Mouse (Mus musculus) adrenal gland, postnatal 14 days (tissue): ENCODE data around the gene Zbtb12. TPM values are rescaled to one million over a fixed set of nuclear protein-coding genes. Genes with fewer than 3 reads are reported as not detected.
A peak's percentile ranks its signal among the peaks of the same experiment; 100 is the strongest.
"Not testable (repeated sequence)": the region's sequence is repeated elsewhere in the genome, so short reads cannot be mapped to it uniquely, and the experiment has no call there.

ENCODE experiments used
- DNase-seq: peaks from one replicate; pipeline ENCODE4 v3.0.0; 2021; ENCODE audit warnings: mixed read lengths
- total RNA-seq: library from RNA; stranded (reverse); gene quantifications from 2 replicates; pipeline ENCODE4 v1.2.3, GENCODE M21; 2021

Zbtb12 gene
- total RNA-seq, 1 experiment from 2014 or later: 13.8 TPM

DNA sequence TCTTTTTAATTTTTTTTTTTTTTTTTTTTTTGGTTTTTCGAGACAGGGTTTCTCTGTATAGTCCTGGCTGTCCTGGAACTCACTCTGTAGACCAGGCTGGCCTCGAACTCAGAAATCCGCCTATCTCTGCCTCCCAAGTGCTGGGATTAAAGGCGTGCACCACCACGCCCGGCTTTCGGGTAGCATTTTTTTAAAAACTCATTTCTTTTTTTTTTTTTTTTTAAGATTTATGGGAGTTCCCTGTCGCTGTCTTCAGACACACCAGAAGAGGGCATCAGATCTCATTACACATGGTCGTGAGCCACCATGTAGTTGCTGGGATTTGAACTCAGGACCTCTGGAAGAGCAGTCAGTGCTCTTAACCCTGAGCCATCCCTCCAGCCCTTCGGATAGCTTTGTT lies 22.7 kb downstream of the Zbtb12 start:
- DNase-seq: not testable (repeated sequence)

DNA sequence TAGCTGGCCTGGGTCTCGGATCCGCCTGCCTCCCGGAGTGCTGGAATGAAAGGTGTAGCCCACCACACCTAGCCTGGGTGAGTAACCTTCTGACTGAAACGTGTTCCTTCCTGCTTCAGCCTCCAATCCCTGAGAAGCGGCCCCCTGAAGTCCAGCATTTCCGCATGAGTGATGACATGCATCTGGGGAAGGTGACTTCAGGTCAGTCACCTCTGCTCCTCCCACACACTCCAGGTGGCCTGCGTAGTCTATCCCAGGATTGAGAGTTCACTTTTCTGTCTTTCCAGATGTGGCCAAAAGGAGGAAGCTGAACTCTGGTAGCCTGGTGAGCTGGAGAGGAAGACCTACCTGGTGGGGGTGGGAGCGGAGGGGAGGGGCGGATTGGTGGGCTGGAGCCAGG lies 23.6 kb downstream of the Zbtb12 start:
- DNase-seq: no peak

DNA sequence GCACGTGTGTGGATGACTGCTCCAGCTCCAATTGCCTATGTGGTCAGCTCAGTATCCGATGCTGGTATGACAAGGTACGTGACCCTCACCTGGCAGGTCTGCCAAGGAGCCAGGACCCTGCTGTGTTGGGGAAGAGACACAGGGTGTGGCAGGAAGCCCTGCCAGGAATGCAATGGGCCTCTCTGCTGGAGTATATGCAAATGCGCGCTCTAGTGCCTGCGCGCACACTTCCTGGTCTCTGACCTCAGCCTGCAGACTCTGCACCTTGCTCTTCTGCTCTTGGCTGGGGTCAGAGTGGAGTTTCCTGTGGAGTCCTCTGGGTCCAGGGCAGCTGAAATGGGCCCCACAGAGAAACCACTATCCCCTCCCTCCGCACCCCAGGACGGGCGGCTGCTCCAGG lies 31.7 kb downstream of the Zbtb12 start:
- no peak for DNase-seq

DNA sequence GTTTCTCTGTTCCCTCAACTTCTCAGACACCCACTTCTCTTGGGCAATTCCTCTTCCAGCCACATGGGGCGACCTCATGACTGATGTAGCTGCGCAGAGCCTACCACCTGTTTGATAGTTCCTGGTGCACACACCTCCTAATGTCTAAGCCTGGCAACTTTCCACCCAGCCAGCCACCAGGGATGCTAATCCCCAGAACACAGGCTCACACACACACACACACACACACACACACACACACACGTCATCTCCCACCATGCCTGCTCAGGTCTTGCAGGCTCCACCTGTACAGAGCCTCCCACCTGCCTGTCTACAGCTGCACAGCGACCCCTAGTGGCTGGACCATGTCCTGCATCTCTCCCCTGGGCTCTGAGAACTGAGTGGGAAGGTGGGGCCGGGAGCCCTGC lies 32.7 kb downstream of the Zbtb12 start:
- peak; percentile 91 for DNase-seq

DNA sequence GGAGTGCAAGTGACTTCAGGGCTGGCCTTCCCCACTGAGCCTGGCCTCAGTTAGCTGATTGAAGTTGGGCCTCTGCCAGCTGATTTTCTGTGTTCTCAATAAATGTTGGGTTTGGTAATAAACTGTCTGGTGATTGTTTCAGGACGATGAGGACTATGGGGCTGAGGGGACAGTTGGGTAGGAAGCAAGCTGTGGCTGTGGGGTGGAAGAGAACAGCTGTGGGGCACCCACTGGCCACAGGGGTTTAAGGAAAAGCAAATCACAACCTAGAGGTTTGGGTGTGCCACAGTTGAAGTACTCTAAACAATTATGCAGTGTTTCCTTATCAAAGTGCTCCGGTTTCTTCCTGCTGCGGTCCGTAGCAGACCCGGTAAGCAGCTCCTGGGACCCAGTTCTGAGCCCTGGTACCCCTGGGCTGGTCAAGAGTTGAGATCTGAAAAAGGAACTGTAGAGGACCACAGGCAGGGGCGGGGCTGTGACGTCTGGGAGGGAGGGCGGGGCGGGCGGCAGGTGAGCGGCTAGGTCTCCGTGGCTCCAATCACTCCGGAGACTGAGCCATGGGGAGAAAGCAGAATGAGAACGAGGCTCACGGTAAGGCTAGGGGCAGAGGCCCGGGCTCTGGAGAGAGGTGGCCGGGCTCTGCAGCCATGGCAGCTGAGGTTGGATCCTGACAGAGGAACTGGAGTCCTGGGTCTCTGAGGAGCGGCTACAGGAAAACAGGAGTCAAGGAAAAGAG lies 34.8 kb downstream of the Zbtb12 start, which contains the start of gene Slc44a4:
Gene Slc44a4, plus strand, starts transcription at position 537 of the 736 bp plus-strand sequence.
- no peak for DNase-seq

DNA sequence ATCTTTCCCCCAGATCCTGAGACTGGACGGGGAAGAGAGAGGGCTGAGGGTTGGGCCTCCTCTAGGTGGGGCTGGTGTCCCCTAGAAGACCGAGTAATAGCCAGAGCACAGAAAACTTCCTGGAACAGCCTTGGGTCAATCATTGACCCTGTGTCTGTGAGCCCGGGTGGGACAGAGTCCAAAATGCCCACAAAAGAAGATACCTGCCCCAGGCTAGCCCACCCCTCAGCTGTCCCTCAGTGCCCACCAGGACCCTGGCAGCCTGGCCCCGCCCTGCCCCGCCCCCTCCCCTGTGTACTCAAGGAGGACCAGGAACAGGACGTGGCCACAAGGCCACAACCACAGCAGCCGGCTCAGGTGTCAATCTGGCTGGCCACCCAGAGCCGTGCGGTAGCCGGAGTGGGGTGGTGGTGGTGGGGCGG lies 36.1 kb downstream of the Zbtb12 start:
- DNase-seq: peak; percentile 65

DNA sequence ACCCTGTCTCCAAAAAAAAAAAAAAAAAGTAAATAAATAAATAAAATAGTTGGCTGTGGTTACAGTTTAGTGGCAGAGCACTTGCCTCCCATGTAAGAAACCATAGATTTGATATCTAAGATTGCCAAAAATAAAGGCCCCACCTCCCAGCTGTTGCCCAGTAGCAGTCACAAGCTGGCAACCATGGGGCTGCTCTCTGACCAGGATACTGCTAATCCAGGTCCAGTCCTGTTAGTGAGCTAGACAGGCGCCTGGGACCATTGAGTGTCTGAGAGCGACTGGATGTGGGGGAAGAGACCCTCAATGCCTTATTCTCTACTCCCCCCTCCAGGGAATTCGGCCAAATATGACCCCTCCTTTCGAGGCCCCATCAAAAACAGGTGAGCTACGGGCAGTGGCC lies 37.0 kb downstream of the Zbtb12 start:
- DNase-seq: no peak

DNA sequence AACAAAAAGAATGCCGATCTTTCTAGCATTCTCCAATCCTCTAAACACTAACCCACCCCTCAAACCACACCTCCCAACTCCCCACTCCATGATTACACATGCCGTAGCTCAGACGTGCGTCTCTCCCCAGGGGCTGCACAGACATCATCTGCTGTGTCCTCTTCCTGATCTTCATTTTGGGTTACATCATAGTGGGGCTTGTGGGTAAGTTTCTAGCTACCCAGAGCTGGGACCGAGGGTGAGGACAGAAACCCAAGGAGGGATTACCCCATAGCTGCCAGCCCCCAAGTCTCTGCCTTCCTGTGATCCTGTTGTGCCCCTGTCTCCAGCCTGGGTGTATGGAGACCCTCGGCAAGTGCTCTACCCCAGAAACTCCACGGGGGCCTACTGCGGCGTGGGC lies 37.9 kb downstream of the Zbtb12 start:
- no peak for DNase-seq

DNA sequence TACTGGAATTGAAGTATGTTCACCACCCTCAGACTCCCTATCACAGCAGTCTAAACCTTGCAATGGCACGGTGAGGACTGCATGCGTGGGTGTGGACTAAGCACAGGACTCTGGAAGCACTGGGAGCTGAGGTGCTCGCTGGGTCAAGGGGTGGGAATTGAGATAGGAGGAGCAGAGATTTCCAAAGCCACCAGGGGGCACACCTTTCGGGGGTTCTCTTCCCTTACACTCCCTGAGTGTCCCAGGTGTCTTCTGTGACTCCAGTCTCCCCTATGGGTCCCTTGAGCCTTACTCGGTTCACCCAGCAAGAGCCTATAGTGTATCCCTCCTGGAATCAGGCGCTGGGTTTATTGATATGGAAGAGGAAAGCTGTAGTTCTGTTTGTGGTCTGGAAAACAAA lies 43.7 kb downstream of the Zbtb12 start:
- DNase-seq: peak; percentile 31

DNA sequence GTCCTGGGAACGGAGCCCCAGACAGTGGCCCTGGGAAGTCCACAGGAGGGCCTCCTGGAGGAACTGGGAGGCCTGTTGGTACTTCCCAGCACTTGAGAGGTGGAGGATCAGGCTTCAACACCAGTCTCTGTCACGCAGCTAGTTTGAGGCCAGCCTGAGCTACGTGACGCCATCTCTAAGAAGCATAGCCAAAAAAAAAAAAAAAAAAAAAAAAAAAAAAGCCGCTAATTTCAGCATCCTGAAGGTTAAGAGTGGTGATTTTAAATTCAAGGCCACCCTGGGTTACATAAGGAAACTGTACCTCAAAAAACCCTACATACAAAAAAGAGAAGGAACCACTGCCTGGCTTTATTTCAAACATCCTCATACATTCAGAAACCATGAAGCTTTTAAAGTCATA lies 45.0 kb downstream of the Zbtb12 start:
- DNase-seq: no peak

DNA sequence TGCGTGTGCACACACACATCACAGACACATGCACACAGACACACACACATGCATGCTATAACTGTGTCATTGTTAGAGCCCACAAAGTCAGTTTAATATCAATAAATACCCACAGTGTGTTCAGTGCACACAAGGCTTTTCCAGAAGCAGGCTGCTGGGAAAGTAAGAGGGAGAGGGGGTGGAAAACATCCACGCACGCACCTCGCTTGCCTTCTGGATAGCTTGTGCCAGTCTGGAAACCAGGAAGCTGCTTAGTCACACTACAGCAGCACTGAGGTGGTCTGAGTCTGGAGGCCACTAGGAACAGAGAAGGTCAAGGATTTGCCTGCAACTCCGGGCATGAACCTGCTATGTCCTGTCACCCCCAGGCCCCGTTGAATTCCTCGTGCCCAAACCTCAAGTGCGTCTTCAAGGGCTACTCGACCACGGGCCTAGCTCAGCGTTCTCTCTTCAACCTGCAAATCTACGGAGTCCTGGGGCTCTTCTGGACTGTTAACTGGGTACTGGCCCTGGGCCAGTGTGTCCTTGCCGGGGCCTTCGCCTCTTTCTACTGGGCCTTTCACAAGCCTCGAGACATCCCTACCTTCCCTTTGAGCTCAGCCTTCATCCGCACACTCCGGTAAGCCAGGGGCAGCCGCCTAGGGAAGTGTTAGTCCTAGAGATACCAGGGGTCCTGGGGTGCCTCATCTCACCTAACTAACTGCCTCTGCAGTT lies 48.2 kb downstream of the Zbtb12 start:
- peak; percentile 73 for DNase-seq

DNA sequence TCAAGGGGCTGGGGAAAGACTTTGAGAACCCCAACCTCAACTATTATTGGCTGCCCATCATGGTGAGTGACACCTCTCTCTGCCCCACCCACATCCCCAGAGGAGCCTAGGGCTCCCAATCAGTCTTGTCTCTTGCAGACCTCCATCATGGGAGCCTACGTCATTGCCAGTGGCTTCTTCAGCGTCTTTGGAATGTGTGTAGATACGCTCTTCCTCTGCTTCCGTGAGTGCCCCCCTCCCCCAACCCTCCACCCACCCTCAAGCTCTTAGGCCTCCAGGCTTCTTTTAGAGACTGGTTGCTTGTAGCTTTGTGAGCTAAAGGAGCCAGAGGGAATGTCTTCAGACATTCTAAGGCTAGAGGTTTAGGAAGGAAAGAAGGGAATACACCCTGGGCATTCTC lies 49.6 kb downstream of the Zbtb12 start:
- no peak for DNase-seq

DNA sequence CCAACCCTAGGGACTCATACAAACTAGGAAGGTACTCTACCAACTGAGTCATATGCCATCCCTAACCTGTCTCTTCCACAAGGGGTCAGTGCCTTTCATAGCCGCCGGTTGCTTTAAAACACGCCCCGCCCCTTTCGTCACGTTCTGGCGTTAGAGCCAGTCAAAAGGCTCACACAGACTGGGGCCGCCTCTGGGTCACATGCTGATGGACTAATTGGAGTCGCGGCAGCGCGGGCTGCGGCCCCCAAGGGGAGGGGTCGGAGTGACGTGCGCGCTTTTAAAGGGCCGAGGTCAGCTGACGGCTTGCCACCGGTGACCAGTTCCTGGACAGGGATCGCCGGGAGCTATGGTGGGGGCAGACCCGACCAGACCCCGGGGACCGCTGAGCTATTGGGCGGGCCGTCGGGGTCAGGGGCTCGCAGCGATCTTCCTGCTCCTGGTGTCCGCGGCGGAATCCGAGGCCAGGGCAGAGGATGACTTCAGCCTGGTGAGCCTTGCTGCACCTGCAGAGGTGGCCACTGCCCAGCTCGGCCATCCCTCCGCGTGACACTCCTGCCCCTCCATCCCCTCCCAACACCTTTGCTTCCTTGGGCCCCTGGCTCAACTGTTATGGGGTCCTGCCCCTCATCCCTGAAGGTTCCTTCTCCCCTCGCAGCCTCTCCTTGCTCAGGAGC lies 51.9 kb downstream of the Zbtb12 start, which contains the start of gene Neu1:
Gene Neu1, plus strand, starts transcription at position 193 of the 674 bp plus-strand sequence.
- peak; percentile 99 for DNase-seq

DNA sequence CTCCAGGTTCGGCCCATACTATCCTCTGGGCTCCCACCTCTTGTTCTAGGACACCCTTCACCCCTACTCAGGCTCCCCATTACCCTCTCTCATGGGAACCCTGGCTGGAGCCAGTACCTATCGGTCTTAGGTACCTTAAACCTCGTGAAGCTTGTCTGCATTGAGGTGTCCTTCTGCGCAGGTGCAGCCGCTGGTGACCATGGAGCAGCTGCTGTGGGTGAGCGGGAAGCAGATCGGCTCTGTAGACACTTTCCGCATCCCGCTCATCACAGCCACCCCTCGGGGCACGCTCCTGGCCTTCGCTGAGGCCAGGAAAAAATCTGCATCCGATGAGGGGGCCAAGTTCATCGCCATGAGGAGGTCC lies 52.4 kb downstream of the Zbtb12 start:
- peak; percentile 40 for DNase-seq

DNA sequence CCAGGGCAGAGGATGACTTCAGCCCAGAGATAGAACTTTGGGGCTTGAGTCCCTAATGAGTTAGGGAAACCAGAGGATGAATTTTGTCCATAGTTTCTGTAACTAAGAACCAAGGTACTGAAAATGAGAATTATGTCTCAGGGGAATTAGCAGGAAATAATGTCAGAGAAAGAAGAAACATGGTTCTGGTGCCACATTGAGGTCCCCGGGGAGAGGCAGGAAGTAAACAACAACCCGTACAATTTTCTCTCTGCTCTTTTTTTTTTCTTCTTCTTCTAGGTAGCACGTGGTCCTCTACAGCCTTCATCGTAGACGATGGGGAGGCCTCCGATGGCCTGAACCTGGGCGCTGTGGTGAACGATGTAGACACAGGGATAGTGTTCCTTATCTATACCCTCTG lies 53.0 kb downstream of the Zbtb12 start:
- DNase-seq: no peak

DNA sequence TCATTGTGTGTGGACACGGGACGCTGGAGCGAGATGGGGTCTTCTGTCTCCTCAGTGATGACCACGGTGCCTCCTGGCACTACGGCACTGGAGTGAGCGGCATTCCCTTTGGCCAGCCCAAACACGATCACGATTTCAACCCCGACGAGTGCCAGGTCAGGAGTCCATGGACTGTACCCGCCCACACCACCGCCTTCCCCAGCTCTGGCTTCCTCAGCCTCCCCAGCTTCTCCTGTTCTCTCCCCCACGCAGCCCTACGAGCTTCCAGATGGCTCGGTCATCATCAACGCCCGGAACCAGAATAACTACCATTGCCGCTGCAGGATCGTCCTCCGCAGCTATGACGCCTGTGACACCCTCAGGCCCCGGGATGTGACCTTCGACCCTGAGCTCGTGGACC lies 54.7 kb downstream of the Zbtb12 start:
- no peak for DNase-seq

DNA sequence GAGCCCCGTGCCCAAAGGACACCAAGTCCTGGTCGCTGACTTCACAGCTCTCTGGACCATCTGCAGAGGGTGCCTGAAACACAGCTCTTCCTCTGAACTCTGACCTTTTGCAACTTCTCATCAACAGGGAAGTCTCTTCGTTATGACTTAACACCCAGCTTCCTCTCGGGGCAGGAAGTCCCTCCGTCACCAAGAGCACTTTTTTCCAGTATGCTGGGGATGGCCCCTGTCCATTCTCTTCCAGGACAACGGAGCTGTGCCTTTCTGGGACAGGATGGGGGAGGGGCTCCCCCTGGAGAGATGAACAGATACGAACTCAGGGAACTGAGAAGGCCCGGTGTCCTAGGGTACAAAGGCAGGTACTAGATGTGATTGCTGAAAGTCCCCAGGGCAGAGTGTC lies 55.5 kb downstream of the Zbtb12 start:
- DNase-seq: peak; percentile 48

DNA sequence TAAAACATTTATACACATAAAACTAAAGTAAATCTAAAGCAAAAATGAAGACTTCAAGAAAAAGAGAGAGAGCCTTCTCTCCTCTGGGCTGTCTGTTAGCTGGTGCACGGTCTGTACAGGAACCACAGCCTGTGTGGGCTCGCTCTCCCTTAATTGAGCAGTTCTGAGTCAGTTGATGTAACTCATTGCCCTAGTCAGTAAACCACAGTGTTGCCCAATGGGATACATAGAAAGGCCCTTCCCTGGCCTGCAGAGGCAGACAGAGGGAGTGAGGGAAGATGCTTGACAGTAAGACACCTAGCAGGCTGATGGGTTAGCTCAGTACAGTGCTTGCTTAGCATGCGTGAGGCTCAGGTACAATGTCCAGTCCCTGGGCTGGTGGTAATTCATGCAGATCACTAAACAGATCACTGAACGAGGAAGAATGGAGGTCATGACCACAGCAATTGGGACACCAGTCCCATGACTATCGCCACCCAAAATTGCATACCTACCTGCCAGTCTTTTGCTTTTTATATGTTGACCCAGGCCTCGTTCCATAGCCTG lies 58.8 kb downstream of the Zbtb12 start:
- DNase-seq: no peak

DNA sequence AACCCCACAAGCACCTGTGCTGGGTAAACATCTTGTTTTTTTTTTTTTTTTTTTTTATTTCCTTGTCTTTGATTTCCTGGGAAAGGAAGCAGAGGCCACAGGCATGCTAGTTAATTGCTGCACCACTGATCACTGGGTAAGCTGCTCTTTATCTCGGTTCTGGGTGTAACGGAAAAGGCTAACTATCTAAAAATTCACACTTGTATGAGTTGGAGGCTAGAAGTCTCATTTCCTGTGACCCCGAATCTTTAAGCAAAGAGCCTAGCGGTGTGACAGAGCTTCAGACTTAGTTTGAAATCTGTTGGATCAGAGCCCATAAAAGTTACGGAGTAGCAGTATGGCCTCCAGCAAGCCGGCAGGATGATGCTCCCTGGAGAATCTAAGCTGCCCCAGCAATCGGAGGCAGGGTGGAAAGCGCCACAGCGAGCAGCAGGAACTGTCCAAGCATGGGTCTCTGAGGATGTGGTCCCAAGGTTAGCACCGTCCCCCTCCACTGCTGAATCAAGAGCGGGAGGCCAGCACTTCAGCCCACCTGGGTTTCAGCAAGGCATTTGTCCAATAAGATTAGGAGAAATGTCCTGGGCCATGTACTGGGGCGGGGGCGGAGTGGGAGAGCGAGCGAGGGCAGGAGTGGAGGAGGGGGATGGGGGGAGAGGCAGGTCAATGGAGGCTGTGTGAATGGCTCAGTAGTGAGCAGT lies 62.2 kb downstream of the Zbtb12 start:
- DNase-seq: peak; percentile 53

DNA sequence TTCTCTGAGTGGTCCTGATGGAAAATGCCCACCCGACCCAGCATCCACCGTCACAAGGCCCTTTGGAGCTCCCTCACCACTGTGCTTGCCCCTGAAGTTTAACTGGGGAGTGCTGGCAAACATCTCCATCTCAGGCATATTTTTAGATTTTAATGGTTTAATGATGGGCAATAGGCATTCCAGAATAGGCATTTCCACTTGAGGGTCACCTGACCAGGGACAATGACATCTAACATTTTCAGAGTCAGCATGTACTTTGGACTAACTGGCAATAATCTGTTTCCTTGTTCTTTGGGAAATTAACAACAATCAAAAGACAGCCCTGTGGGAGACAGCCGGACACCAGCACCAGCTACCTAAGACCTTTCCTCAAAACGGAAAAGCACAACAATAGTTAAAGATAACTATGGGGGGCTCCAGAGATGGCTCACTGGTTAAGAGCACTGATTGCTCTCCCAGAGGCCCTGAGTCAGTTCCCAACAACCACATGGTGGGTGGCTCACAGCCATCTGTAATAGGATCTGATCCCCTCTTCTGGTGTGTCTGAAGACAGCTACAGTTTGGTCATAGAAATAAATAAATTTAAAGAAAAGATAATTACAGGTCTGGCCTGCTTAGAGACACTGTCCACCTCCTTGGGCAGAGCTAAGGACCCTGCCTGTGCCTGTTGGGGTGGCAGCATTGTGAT lies 64.0 kb downstream of the Zbtb12 start:
- no peak for DNase-seq

DNA sequence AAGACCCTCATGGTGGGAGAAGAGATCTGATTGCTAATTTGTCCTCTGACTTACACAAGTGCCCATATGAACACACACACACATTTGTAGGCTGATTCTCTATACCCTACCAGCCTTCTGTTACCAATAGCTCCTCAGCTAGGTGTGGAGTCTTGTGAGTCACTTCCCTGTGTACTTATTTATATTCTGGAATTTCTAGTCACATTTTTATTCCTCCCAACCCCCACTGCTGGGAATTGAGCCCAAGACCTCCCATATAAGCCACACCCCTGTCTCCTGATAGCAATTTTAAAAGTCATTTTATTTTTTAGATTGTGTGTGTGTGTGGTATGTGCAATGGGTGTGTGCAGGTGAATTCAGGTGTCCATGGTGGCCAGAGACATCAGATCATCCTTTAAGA lies 65.1 kb downstream of the Zbtb12 start:
- DNase-seq: no peak
